Mouse (Mus musculus) CH12.LX (cell line): Measurements from ENCODE around the gene Rem2. TPM values are rescaled to one million over a fixed set of nuclear protein-coding genes. Genes with fewer than 3 reads are reported as not detected.

Experiments
- DNase-seq: peaks from one replicate; pipeline ENCODE4 v3.0.0-alpha.2; 2013; ENCODE audit errors: extremely low read depth
- H3K27ac ChIP-seq: 2 replicates; pipeline ENCODE4 v1.5.1; 2012; ENCODE audit warnings: low read depth, mild to moderate bottlenecking, control low read depth, moderate library complexity; ENCODE audit not compliant: insufficient read depth
- H3K27me3 ChIP-seq: replicated peaks from 2 replicates; pipeline ENCODE3; 2012; ENCODE audit warnings: inconsistent platforms
- H3K36me3 ChIP-seq, 2 experiments: replicated peaks in 1 of 2; 2 replicates each; pipeline versions ENCODE3 to v1.6.1; 2012; ENCODE audit warnings: inconsistent platforms in 1 of 2, low read length in 1 of 2, mild to moderate bottlenecking in 1 of 2, mixed read lengths in 1 of 2, moderate library complexity in 1 of 2; ENCODE audit not compliant: control insufficient read depth in 1 of 2, insufficient read depth in 1 of 2
- H3K4me1 ChIP-seq, 2 experiments: 2 replicates each; pipeline ENCODE4 v1.6.1; 2012; ENCODE audit warnings: inconsistent platforms in 1 of 2, moderate library complexity in 1 of 2; ENCODE audit not compliant: insufficient read depth in 2 of 2, control insufficient read depth in 1 of 2
- H3K4me2 ChIP-seq: 2 replicates; pipeline ENCODE4 v1.6.1; 2012; ENCODE audit warnings: low read depth, mild to moderate bottlenecking, control low read depth; ENCODE audit not compliant: poor library complexity, insufficient read depth, severe bottlenecking
- H3K4me3 ChIP-seq, 3 experiments: fragments of 150-350 bp in 1 of 3; sonication (generic) in 1 of 3; replicated peaks in 1 of 3; 2 replicates each; pipeline versions ENCODE3 to v1.5.1; 2011 to 2012; ENCODE audit warnings: low read depth in 2 of 3, low read length in 2 of 3, mild to moderate bottlenecking in 2 of 3, moderate library complexity in 2 of 3, control low read depth in 1 of 3, improper control_type of control experiment in 1 of 3, inconsistent platforms in 1 of 3, mixed read lengths in 1 of 3; ENCODE audit not compliant: poor library complexity in 1 of 3
- H3K79me2 ChIP-seq: replicated peaks from 2 replicates; pipeline ENCODE4 v1.6.1; 2012; ENCODE audit warnings: mild to moderate bottlenecking, moderate library complexity; ENCODE audit not compliant: control insufficient read depth, poor library complexity, insufficient read depth, severe bottlenecking; ENCODE audit errors: extremely low read depth
- H3K9ac ChIP-seq: 2 replicates; pipeline ENCODE4 v1.6.1; 2012; ENCODE audit warnings: low read depth, mild to moderate bottlenecking, control low read depth, moderate library complexity; ENCODE audit not compliant: insufficient read depth
- H3K9me3 ChIP-seq: replicated peaks from 2 replicates; pipeline ENCODE3; 2012; ENCODE audit warnings: low read length, inconsistent platforms, mixed read lengths
- CHD1 ChIP-seq: IDR thresholded peaks from 2 replicates; pipeline ENCODE4 v1.6.1; 2012; ENCODE audit warnings: low read depth, low read length, improper control_type of control experiment, inconsistent platforms
- CHD2 ChIP-seq: IDR thresholded peaks from 2 replicates; pipeline ENCODE4 v1.6.1; 2011; ENCODE audit warnings: low read length, improper control_type of control experiment
- CTCF ChIP-seq, 2 experiments: IDR thresholded peaks in 1 of 2; conservative IDR thresholded peaks in 1 of 2; 2 replicates each; pipeline ENCODE4 v1.5.1; 2011 to 2012; ENCODE audit warnings: low read depth in 2 of 2, low read length in 2 of 2, improper control_type of control experiment in 1 of 2, inconsistent platforms in 1 of 2, mild to moderate bottlenecking in 1 of 2, moderate library complexity in 1 of 2
- ELF1 ChIP-seq: IDR thresholded peaks from 2 replicates; pipeline ENCODE4 v1.6.1; 2014; ENCODE audit warnings: low read depth, mild to moderate bottlenecking, inconsistent platforms, low read length, improper control_type of control experiment
- ETS1 ChIP-seq: conservative IDR thresholded peaks from 2 replicates; pipeline ENCODE4 v1.6.1; 2012; ENCODE audit warnings: low read depth, mild to moderate bottlenecking, inconsistent platforms, low read length, improper control_type of control experiment, moderate library complexity
- HCFC1 ChIP-seq: IDR thresholded peaks from 2 replicates; pipeline ENCODE4 v1.6.1; 2012; ENCODE audit warnings: low read depth, mild to moderate bottlenecking, inconsistent platforms, low read length, improper control_type of control experiment
- IRF4 ChIP-seq: IDR thresholded peaks from 2 replicates; pipeline ENCODE4 v1.6.1; 2014; ENCODE audit warnings: low read depth, mild to moderate bottlenecking, inconsistent platforms, low read length, improper control_type of control experiment
- MAFK ChIP-seq: IDR thresholded peaks from 2 replicates; pipeline ENCODE4 v1.6.1; 2011; ENCODE audit warnings: low read length, improper control_type of control experiment; ENCODE audit not compliant: insufficient replicate concordance
- MAX ChIP-seq: IDR thresholded peaks from 2 replicates; pipeline ENCODE4 v1.6.1; 2011; ENCODE audit warnings: low read length, improper control_type of control experiment
- MXI1 ChIP-seq: IDR thresholded peaks from 2 replicates; pipeline ENCODE4 v1.6.1; 2011; ENCODE audit warnings: mild to moderate bottlenecking, low read depth, low read length, improper control_type of control experiment
- NELFE ChIP-seq: IDR thresholded peaks from 2 replicates; pipeline ENCODE4 v1.6.1; 2011; ENCODE audit warnings: low read depth, low read length, improper control_type of control experiment
- NRF1 ChIP-seq: IDR thresholded peaks from 2 replicates; pipeline ENCODE4 v1.6.1; 2014; ENCODE audit warnings: low read depth, mild to moderate bottlenecking, inconsistent platforms, low read length, improper control_type of control experiment, moderate library complexity
- PAX5 ChIP-seq: IDR thresholded peaks from 2 replicates; pipeline ENCODE4 v1.6.1; 2012; ENCODE audit warnings: low read length, inconsistent platforms, mixed read lengths
- POLR2AphosphoS2 ChIP-seq: IDR thresholded peaks from 2 replicates; pipeline ENCODE4 v1.6.1; 2011; ENCODE audit warnings: low read depth, low read length, improper control_type of control experiment
- SIN3A ChIP-seq: IDR thresholded peaks from 2 replicates; pipeline ENCODE4 v1.6.1; 2012; ENCODE audit warnings: low read length, improper control_type of control experiment, inconsistent platforms
- SMC3 ChIP-seq: IDR thresholded peaks from 2 replicates; pipeline ENCODE4 v1.6.1; 2011; ENCODE audit warnings: low read depth, low read length, improper control_type of control experiment
- TBP ChIP-seq: conservative IDR thresholded peaks from 2 replicates; pipeline ENCODE4 v1.6.1; 2011; ENCODE audit warnings: low read depth, low read length, improper control_type of control experiment
- UBTF ChIP-seq: IDR thresholded peaks from 2 replicates; pipeline ENCODE4 v1.6.1; 2012; ENCODE audit warnings: low read depth, mild to moderate bottlenecking, inconsistent platforms, low read length, improper control_type of control experiment, moderate library complexity
- USF2 ChIP-seq: conservative IDR thresholded peaks from 2 replicates; pipeline ENCODE4 v1.6.1; 2011; ENCODE audit warnings: low read depth, low read length, improper control_type of control experiment
- dilution Hi-C: fragments of 300-500 bp; cut with MboI; formaldehyde crosslinking; loops from 2 replicates; pipeline ENCODE4 v1.14.3; 2020; ENCODE audit warnings: low sequenced_read_pairs; ENCODE audit not compliant: extremely low pct_unique_long_range_greater_than_20kb, extremely low pct_ligation_motif_present
- in situ Hi-C: fragments of 300-500 bp; cut with MboI; formaldehyde crosslinking; loops from 3 replicates; pipeline ENCODE4 v1.14.3; 2019; ENCODE audit warnings: low sequenced_read_pairs, low pct_ligation_motif_present, low pct_unique_long_range_greater_than_20kb, mixed read lengths
- polyA plus RNA-seq: library from polyadenylated mRNA; unstranded; fragments of >175 nt; gene quantifications from 2 replicates; pipeline ENCODE4 v1.2.1, GENCODE M21; 2012; ENCODE audit warnings: low read depth; ENCODE audit not compliant: insufficient read length
- total RNA-seq, 2 experiments: library from RNA; depleted of rRNA; stranded (reverse); fragments of 300-350 nt in 1 of 2; fragments of >200 nt in 1 of 2; gene quantifications; 2 replicates each; pipeline ENCODE4 v1.2.3; 2012 to 2014

Rem2 gene
- total and polyA plus RNA-seq, 3 experiments: 0.08 TPM; not detected in 2

GRCm38 (mm10) chr14:54431334-54432077 lies 44.4 kb upstream of the Rem2 start, which contains the start of gene Mmp14:
Gene Mmp14 (plus strand): TSS chr14:54431612.
- Histone ChIP-seq H3K27ac (no peak within 1 kb of the TSS), H3K4me2 (no peak within 1 kb of the TSS), H3K9me3 (no peaks in the 10 kb centered on the region), H3K36me3 (peaks cover 13 to 29% of the 10 kb centered on the region in 2 experiments), H3K4me1 (peaks cover 13 to 37% of the 10 kb centered on the region in 2 experiments), H3K27me3 (no peaks in the 10 kb centered on the region), H3K9ac (no peak within 1 kb of the TSS), H3K79me2 (no peaks in the 10 kb centered on the region), H3K4me3 (no peak within 1 kb of the TSS)
- dilution Hi-C loops: no loop called here
- in situ Hi-C loops: loop anchor here (10.0 kb wide), 1 partner anchor 197 kb away; no protein-coding TSS in a partner anchor
- no peak for DNase-seq
- TF ChIP-seq POLR2AphosphoS2: no peak
- no peak for TF ChIP-seq PAX5
- TF ChIP-seq NELFE: no peak
- TF ChIP-seq NRF1: no peak
- no peak for TF ChIP-seq USF2
- TF ChIP-seq CHD2: no peak
- TF ChIP-seq MXI1: no peak
- TF ChIP-seq SMC3: no peak
- TF ChIP-seq SIN3A: no peak
- no peak for TF ChIP-seq UBTF
- no peak for TF ChIP-seq ETS1
- no peak for TF ChIP-seq MAX
- no peak for TF ChIP-seq ELF1
- no peak for TF ChIP-seq IRF4
- TF ChIP-seq HCFC1: no peak
- no peak for TF ChIP-seq MAFK
- no peak for TF ChIP-seq CTCF (conservative IDR thresholded peaks at IDR 0.05 in 1 of 2, IDR thresholded peaks at IDR 0.05 in 1 of 2; ENCODE audit: low read depth in 2 of 2, low read length in 2 of 2)
- no peak for TF ChIP-seq TBP

DNA sequence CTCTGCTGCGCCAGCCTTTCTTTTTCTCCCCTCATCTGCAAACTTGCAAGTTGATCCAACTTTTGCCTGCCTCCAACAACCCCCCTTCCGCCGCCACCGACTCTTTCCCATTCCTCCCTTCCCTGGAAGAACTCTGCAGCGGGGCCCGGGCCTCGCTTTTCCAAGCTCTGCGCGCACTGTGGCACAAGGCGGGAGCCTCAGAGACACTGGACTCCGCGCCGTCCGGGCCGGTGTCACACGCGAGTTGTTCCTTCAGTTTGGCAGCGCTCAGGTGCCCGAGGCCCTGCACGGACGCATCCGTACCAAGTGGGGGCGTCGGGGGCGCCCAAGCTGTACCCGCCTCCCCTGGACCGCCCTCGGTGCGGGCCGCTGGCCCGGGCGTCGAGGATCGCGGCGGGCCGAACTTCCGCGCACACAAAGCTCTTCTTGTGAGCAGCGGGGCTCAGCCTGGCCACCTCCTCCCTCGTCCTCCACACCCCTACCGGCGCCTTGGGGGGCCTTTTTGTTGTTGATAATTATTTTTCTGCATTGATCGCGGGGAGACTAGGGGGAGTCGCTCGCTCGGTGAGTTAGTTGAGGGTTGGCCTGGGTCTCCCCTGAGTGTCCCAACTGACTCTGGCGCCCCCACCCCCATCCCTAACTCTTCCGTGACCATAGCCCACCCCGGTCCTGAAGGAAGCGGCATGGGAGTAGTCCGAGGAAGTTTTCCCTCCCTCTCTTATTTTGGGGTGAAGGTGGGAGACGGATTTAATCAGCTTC lies 43.6 kb upstream of the Rem2 start:
- dilution Hi-C loops: no loop called here
- no peak for DNase-seq
- no peak overlapping the region for H3K27ac ChIP-seq
- peaks cover 14 to 36% of the 10 kb centered on the region in 2 experiments for H3K4me1 ChIP-seq
- H3K4me2 ChIP-seq: no peak overlapping the region
- no peak overlapping the region for H3K9ac ChIP-seq
- in situ Hi-C loops: loop anchor here (10.0 kb wide), 1 partner anchor 197 kb away; no protein-coding TSS in a partner anchor
- H3K27me3 ChIP-seq: no peaks in the 10 kb centered on the region
- TF ChIP-seq CHD1: no peak
- H3K79me2 ChIP-seq: no peaks in the 10 kb centered on the region
- H3K4me3 ChIP-seq: no peak overlapping the region
- peaks cover 13 to 29% of the 10 kb centered on the region in 2 experiments for H3K36me3 ChIP-seq
- no peaks in the 10 kb centered on the region for H3K9me3 ChIP-seq
